Mouse (Mus musculus) limb, embryonic 14.5 days (tissue): Measurements from ENCODE around the gene Tbck. TPM values are rescaled to one million over a fixed set of nuclear protein-coding genes. Genes with fewer than 3 reads are reported as not detected.
A peak's percentile ranks its signal among the peaks of the same experiment; 100 is the strongest.

Experiments used
- ATAC-seq: fragments of 200-750 bp; cut with Nextera tagmentation; 2 replicates; pipeline ENCODE4 v1.8.0; 2017; ENCODE audit warnings: low read depth, moderate number of reproducible peaks, moderate TSS enrichment; ENCODE audit not compliant: low FRiP score
- DNase-seq: peaks from one replicate; pipeline ENCODE4 v3.0.0-alpha.2; 2015; ENCODE audit warnings: low spot score
- H3K27ac ChIP-seq: fragments of 300-500 bp; sonication (generic); replicated peaks from 2 replicates; pipeline ENCODE4 v1.5.1; 2014; ENCODE audit warnings: low read depth, mild to moderate bottlenecking, low read length, moderate library complexity, mixed read lengths
- H3K27me3 ChIP-seq: fragments of 300-500 bp; sonication (generic); 2 replicates; pipeline ENCODE4 v1.6.1; 2014; ENCODE audit warnings: low read length, mixed read lengths; ENCODE audit not compliant: control insufficient read depth, insufficient read depth
- H3K36me3 ChIP-seq: fragments of 300-500 bp; sonication (generic); 2 replicates; pipeline ENCODE4 v1.6.1; 2014; ENCODE audit warnings: mild to moderate bottlenecking, low read length, moderate library complexity, mixed read lengths; ENCODE audit not compliant: control insufficient read depth, insufficient read depth
- H3K4me1 ChIP-seq: fragments of 300-500 bp; sonication (generic); 2 replicates; pipeline ENCODE4 v1.6.1; 2014; ENCODE audit warnings: antibody characterized with exemption, low read length, mixed read lengths; ENCODE audit not compliant: control insufficient read depth, insufficient read depth
- H3K4me2 ChIP-seq: fragments of 300-500 bp; sonication (generic); replicated peaks from 2 replicates; pipeline ENCODE4 v1.6.1; 2014; ENCODE audit warnings: low read depth, mild to moderate bottlenecking, low read length, moderate library complexity; ENCODE audit not compliant: severe bottlenecking
- H3K4me3 ChIP-seq: fragments of 300-500 bp; sonication (generic); replicated peaks from 2 replicates; pipeline ENCODE4 v1.5.1; 2014; ENCODE audit warnings: low read length
- H3K9ac ChIP-seq: fragments of 300-500 bp; sonication (generic); 2 replicates; pipeline ENCODE4 v1.6.1; 2014; ENCODE audit warnings: mild to moderate bottlenecking, low read depth, low read length, moderate library complexity; ENCODE audit not compliant: severe bottlenecking
- H3K9me3 ChIP-seq: fragments of 300-500 bp; sonication (generic); 2 replicates; pipeline ENCODE4 v1.6.1; 2016; ENCODE audit warnings: low read length; ENCODE audit not compliant: control insufficient read depth
- POLR2A ChIP-seq: fragments of 200-500 bp; IDR thresholded peaks from 2 replicates; pipeline ENCODE4 v1.8.0; 2012; ENCODE audit warnings: inconsistent platforms, mild to moderate bottlenecking, moderate library complexity, borderline replicate concordance; ENCODE audit not compliant: insufficient read depth, insufficient read length; ENCODE audit errors: extremely low read depth
- WGBS: fragments of 180-500 bp; shearing (Covaris S2); extraction: QIAGEN DNeasy Blood & Tissue Kit; methylation state at CpG from one replicate; pipeline ENCODE4 v1.1.7; 2014; 5-methylcytosine and 5-hydroxymethylcytosine counted together
- polyA plus RNA-seq, 2 experiments: library from polyadenylated mRNA; depleted of rRNA in 1 of 2; stranded (reverse) in 1 of 2; unstranded in 1 of 2; fragments of >200 nt; fragmentation: Nextera tagmentation in 1 of 2; extraction: Ambion mirVana in 1 of 2; gene quantifications; 2 replicates each; pipeline versions ENCODE4 v1.2.1 to v1.2.3; 2012 to 2014

Tbck gene
- polyA plus RNA-seq, 2 experiments: 7.4 to 19.1 TPM

DNA sequence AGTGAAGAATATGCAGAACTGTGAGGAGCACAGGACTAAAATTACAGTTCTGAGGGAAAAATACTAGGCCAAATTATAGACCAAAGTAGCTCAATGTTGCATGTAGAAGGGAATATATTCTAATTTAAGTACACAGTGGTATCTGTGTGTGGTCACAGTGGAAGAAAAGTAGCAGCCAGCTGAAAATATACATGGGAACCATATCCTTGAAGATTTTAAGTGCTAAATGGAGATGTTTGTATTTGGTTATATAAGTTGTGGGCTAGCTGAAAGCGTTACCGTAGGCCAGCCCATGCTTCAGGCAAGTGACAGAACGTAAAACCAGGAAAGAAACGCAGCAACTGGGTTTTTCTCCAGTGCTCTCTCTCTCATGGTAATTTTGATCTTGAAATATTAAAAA is 33.4 kb downstream of the Tbck start:
- Histone ChIP-seq H3K9ac (no peak overlapping the region), H3K36me3 (peaks cover 16% of the 10 kb centered on the region), H3K4me1 (no peaks in the 10 kb centered on the region), H3K9me3 (no peaks in the 10 kb centered on the region), H3K27ac (no peak overlapping the region), H3K4me2 (no peak overlapping the region), H3K4me3 (no peak overlapping the region), H3K27me3 (no peaks in the 10 kb centered on the region)
- TF ChIP-seq POLR2A: no peak
- ATAC-seq (no peak), DNase-seq (no peak)
- 91% methylated on average over 4 of the region's 4 CpGs for WGBS

DNA sequence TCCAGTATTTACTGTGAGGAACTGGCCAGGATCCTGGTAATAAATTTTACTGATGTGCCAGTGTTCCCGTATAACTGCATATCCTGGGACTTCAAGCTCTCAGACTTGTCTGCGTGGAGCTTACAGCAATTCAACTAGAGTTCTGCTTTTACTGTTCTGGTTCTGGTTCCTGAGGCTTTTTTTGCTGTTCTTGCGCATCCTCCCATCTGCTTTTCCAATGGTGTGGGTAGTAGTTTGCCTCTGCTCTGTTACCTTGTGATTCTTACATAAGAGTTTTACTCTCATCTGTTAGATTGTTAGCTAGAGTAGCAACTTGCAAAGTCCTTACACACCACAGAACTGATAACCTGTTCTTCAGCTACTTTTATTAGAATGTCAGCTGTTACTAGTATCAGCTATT is 40.4 kb downstream of the Tbck start:
- DNase-seq (no peak), ATAC-seq (no peak)
- 81% methylated on average over 3 of the region's 3 CpGs for WGBS
- H3K9ac ChIP-seq: no peak overlapping the region
- H3K9me3 ChIP-seq: no peaks in the 10 kb centered on the region
- H3K4me1 ChIP-seq: no peaks in the 10 kb centered on the region
- H3K27ac ChIP-seq: no peak overlapping the region
- peaks cover 42% of the 10 kb centered on the region for H3K36me3 ChIP-seq
- TF ChIP-seq POLR2A: no peak
- no peak overlapping the region for H3K4me3 ChIP-seq
- no peaks in the 10 kb centered on the region for H3K27me3 ChIP-seq
- no peak overlapping the region for H3K4me2 ChIP-seq

DNA sequence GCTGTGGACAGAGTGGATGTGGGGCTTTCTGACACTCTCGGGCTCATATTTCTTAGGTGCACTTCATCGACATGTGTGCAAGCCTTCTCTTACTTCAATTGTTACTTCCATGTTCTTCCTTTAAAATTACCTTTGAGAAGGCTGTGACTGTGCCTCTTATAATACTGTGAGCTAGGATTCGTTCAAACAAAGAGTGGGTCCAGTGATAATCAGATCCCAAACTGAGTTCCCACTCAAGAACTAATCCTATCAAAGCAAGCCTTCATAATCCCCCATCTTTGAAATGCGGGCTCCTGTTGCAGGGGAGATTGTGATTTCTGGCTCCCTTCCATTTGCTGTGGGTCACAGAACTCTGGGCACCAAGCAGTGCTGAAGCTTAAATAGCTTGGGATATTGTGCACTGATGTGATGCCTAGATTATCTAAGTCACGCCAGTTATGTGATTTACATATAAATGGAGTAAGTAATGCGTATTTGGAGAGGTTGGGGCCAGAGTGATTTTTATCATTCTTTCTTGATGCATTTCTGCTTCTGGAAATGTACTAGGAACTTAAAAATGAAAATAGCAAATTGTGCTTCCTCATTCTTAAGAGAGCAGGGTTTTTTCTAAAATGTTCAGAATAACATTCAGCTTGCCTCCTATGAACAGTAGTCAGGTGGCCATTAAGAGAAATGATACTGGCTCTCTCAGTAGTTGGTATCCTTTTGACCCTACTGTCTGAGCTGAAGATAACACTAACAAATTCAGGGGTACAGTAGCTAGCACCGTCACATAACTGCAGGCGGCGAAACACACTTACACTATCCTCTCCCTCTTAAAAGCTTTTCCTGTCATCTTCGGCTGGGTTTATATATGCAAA is 60.6 kb downstream of the Tbck start:
- ATAC-seq: no peak
- TF ChIP-seq POLR2A: no peak

DNA sequence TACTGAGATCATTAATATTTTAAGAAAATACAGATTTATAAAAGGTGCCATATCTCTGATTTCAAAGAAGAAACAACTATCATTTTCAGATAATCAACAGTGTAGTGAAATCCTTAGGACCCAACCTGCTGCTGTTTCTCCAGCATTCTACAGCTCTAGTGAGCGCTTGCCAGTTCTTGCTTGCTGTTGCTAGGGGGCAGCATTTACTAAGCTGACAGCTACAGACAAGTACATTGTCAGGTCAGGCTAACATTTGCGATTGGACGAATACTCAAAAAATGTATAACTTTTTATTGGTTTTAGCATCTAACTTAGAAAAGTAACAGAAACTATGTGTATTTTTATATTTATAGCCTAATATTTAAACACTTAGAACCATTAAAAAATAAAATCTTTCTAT is 63.1 kb downstream of the Tbck start:
- no peak overlapping the region for H3K27ac ChIP-seq
- peak; percentile 79 for DNase-seq
- 15% methylated on average over 3 of the region's 3 CpGs for WGBS
- H3K9ac ChIP-seq: no peak overlapping the region
- TF ChIP-seq POLR2A: no peak
- peak; percentile 84; the same call in 1 of the 2 replicates for ATAC-seq
- no peak overlapping the region for H3K4me2 ChIP-seq
- H3K36me3 ChIP-seq: 0 out of 2 replicates have a peak, but pooled peaks cover 6% of the 10 kb centered on the region
- H3K27me3 ChIP-seq: no peaks in the 10 kb centered on the region
- H3K9me3 ChIP-seq: no peaks in the 10 kb centered on the region
- H3K4me3 ChIP-seq: no peak overlapping the region
- no peaks in the 10 kb centered on the region for H3K4me1 ChIP-seq

More for the DNA sequence above, 60.6 kb downstream of the Tbck start:
- H3K9ac ChIP-seq: no peak overlapping the region
- no peak overlapping the region for H3K4me3 ChIP-seq
- H3K4me2 ChIP-seq: no peak overlapping the region
- no peaks in the 10 kb centered on the region for H3K9me3 ChIP-seq
- no peak for DNase-seq
- H3K4me1 ChIP-seq: no peaks in the 10 kb centered on the region
- no peaks in the 10 kb centered on the region for H3K27me3 ChIP-seq
- H3K36me3 ChIP-seq: 0 out of 2 replicates have a peak, but pooled peaks cover 6% of the 10 kb centered on the region
- 84% methylated on average over 10 of the region's 10 CpGs for WGBS
- no peak overlapping the region for H3K27ac ChIP-seq

DNA sequence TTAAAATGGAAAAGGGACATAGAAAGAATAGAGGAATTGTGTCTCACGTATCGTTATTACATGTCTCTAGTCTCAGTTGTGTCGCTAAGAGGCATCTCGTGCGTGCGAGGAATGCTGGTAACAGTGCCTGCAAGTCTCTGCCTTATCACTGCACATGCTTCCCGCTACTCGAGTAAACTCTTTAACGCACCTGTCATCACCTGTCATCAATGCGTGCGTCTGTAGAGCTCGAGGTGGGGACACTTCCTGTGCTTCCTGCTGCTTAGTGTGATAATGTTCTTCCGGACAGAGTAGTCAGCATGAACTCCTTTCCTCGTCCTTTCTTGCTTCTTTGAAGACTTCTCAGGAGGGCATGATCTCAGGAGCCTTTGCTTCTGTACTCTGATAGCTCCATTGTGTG is 63.8 kb downstream of the Tbck start:
- Histone ChIP-seq H3K4me1 (no peaks in the 10 kb centered on the region), H3K4me2 (no peak overlapping the region), H3K27me3 (no peaks in the 10 kb centered on the region), H3K27ac (no peak overlapping the region), H3K36me3 (0 out of 2 replicates have a peak, but pooled peaks cover 4% of the 10 kb centered on the region), H3K4me3 (no peak overlapping the region), H3K9ac (no peak overlapping the region), H3K9me3 (no peaks in the 10 kb centered on the region)
- ATAC-seq (no peak), DNase-seq (no peak)
- WGBS: 79% methylated on average over 14 of the region's 14 CpGs
- no peak for TF ChIP-seq POLR2A

DNA sequence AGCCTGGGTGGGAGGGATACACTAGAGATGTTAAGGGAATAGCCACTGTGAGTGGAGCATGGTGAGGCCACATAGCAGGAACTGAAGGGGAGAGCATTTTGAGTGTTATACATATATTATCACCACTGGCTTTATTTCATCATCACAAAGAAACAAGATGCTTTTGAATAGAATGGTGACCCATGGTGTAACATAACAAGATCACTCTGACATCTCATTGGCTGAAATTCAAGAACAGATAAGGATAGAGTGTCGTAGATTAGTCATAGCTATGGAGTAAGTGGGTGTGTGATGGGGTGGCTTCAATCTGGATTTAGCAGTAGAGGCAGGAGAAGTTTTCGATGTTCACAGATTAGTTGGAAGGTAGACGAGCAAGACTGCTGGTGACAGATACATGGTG is 64.8 kb downstream of the Tbck start:
- ATAC-seq (no peak), DNase-seq (no peak)
- Histone ChIP-seq H3K4me1 (no peaks in the 10 kb centered on the region), H3K9ac (no peak overlapping the region), H3K36me3 (peaks cover 4% of the 10 kb centered on the region; the same call in 1 of the 2 replicates), H3K27me3 (no peaks in the 10 kb centered on the region), H3K27ac (no peak overlapping the region), H3K9me3 (no peaks in the 10 kb centered on the region), H3K4me2 (no peak overlapping the region), H3K4me3 (no peak overlapping the region)
- no peak for TF ChIP-seq POLR2A
- WGBS: 92% methylated on average over 3 of the region's 3 CpGs
